Mouse (Mus musculus): Measurements from ENCODE around the gene Plekho1.

DNA sequence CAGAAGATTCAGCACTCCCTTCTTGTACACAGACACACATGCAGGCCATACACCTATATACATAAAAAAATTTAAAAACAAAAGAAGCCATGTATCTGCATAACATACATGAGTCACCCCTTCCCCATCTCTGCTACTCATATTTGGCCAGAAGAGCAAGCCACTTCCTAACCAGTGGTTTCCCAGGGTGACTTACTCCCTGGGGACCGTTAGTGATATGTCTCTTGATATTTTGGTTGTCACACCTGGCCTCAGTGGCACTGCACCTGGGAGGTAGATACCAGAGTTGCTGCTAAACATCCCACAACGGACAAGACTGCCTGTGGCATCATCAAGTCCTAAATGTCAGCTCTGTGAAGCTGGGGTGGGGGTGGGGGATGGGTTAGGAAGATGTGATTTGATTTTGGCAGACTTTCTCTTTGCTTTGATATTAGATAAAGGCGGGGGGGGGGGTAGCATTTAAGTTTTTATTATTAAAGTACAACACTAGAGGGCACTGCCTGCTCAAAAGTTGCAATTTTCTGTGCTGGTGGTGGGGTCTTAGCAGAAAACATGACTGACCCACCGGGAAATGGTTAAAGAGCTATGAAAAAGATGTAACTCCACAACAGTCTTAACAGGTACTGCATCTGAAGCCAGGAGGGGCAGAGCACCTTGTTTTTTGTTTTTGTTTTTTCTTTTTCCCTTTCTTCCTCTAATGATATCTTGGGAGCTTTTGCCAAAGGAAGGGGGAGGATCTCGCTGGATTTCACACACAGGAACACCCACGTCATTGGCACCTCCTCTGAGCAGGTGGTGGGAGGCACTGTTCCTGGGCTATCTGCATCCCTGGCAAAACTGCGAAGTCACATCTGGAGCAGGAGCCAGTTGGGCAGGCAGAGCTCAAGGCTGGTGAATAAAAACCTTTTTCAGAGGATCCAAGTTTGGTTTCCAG lies 30.0 kb downstream of the Plekho1 start:
- peak; percentile 72 for TF ChIP-seq CTCF (IDR thresholded peaks at IDR 0.05; ENCODE audit: low read depth)
- no peak for TF ChIP-seq EP300 (optimal IDR thresholded peaks at IDR 0.05)
